Mouse (Mus musculus): Measurements from ENCODE around the gene Flt4. TPM values are rescaled to one million over a fixed set of nuclear protein-coding genes. Genes with fewer than 3 reads are reported as not detected.

Gene Flt4
- polyA plus RNA-seq, 2 experiments = 2.2 to 2.8 TPM

DNA sequence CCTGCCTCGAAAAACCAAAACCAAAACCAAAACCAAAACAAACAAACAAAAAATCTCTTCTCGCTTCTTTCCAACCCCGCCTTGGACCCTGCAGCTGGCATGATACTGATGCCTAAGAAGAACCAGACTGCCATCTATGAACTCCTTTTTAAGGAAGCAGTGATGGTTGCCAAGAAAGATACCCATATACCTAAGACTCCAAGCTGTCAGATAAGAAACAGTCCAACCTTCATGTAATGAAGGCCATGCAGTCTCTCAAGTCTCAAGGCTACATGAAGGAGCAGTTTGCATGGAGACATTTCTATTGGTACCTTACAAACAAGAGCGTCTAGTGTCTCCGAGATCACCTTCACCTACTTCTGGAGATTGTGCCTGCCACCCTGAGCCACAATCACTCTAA is 88.7 kb downstream of the Flt4 start:
- 90% methylated on average over 5 of the region's 5 CpGs for WGBS (ENCODE audit: insufficient replicate concordance)
- DNase-seq (ENCODE audit: low read depth in 3 of 3, low spot score in 3 of 3) (no peak), ATAC-seq (ENCODE audit: insufficient read depth) (no peak)
- H3K4me3 ChIP-seq (ENCODE audit: insufficient read depth in 1 of 2, low read depth in 2 of 2, low read length in 2 of 2) = no peak overlapping the region
- TF ChIP-seq CTCF (IDR thresholded peaks at IDR 0.05; ENCODE audit: low read depth) (no peak), EP300 (IDR thresholded peaks at IDR 0.05; ENCODE audit: low read depth) (no peak)
- no peaks in the 10 kb centered on the region for H3K9me3 ChIP-seq (ENCODE audit: control insufficient read depth, low read length)
- no peak overlapping the region for H3K4me2 ChIP-seq (ENCODE audit: low read depth)
- peaks cover 46% of the 10 kb centered on the region for H3K36me3 ChIP-seq (replicated peaks; ENCODE audit: control insufficient read depth, insufficient read depth, low read depth)
- no peaks in the 10 kb centered on the region for H3K27me3 ChIP-seq (ENCODE audit: control insufficient read depth, insufficient read depth, low read length)
- no peaks in the 10 kb centered on the region for H3K4me1 ChIP-seq (replicated peaks; ENCODE audit: control insufficient read depth in 2 of 2, insufficient read depth in 2 of 2, low read length in 1 of 2)
- no peak overlapping the region for H3K9ac ChIP-seq (replicated peaks)
- no peak overlapping the region for H3K27ac ChIP-seq

DNA sequence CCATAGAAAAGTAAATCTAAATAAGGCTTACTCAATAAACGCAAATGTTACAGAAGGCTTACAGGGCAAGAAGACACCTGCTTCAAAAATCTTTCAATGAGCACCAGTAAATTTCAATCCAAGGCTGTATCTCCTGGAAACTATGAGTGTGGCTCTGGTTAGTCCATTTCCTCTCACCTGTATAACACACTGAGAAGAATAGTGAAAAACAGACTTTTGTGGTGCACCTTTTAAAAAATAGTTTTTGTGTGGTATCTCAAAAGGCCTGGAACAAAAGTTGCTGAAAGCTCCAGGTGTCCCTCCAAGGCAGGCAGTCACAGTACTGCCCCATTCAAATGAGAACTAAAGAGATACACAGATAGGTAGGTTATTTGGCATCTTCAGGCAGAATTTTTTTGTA is 90.0 kb downstream of the Flt4 start:
- no peak for DNase-seq (ENCODE audit: low read depth in 3 of 3, low spot score in 3 of 3)
- Histone ChIP-seq H3K9ac (replicated peaks) (no peak overlapping the region), H3K27ac (no peak overlapping the region), H3K4me1 (replicated peaks; ENCODE audit: control insufficient read depth in 2 of 2, insufficient read depth in 2 of 2, low read length in 1 of 2) (no peaks in the 10 kb centered on the region), H3K36me3 (replicated peaks; ENCODE audit: control insufficient read depth, insufficient read depth, low read depth) (peaks cover 48% of the 10 kb centered on the region), H3K4me2 (ENCODE audit: low read depth) (no peak overlapping the region), H3K27me3 (ENCODE audit: control insufficient read depth, insufficient read depth, low read length) (no peaks in the 10 kb centered on the region), H3K4me3 (ENCODE audit: insufficient read depth in 1 of 2, low read depth in 2 of 2, low read length in 2 of 2) (no peak overlapping the region), H3K9me3 (ENCODE audit: control insufficient read depth, low read length) (no peaks in the 10 kb centered on the region)
- TF ChIP-seq EP300 (IDR thresholded peaks at IDR 0.05; ENCODE audit: low read depth) (no peak), CTCF (IDR thresholded peaks at IDR 0.05; ENCODE audit: low read depth) (no peak)
- 89% methylated on average over 1 of the region's 1 CpGs for WGBS (ENCODE audit: insufficient replicate concordance)
- ATAC-seq (ENCODE audit: insufficient read depth) = no peak

DNA sequence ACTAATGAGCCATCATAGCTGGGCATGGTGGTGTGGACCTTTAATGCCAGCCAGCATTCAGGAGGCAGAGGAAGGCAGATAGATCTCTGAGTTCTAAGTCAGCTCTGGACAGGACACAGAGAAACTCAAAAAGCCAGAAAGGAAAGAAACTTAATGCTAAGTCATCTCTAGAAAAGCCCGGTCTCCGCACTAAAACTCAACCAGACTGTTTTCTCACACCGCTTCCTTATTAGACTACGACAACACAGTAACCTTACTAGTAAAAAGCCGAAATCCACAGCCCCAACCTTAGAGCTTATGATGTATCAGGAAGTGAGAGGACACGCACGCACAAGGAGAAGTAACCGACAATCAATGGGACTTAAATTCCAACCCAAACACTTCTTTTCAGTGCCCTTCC is 93.0 kb downstream of the Flt4 start:
- Histone ChIP-seq H3K27me3 (ENCODE audit: control insufficient read depth, insufficient read depth, low read length) (no peaks in the 10 kb centered on the region), H3K27ac (no peak overlapping the region), H3K9me3 (ENCODE audit: control insufficient read depth, low read length) (no peaks in the 10 kb centered on the region), H3K36me3 (replicated peaks; ENCODE audit: control insufficient read depth, insufficient read depth, low read depth) (peaks cover 51% of the 10 kb centered on the region), H3K4me2 (ENCODE audit: low read depth) (no peak overlapping the region), H3K4me3 (ENCODE audit: insufficient read depth in 1 of 2, low read depth in 2 of 2, low read length in 2 of 2) (no peak overlapping the region), H3K9ac (replicated peaks) (no peak overlapping the region), H3K4me1 (replicated peaks; ENCODE audit: control insufficient read depth in 2 of 2, insufficient read depth in 2 of 2, low read length in 1 of 2) (no peaks in the 10 kb centered on the region)
- TF ChIP-seq CTCF (IDR thresholded peaks at IDR 0.05; ENCODE audit: low read depth) (no peak), EP300 (IDR thresholded peaks at IDR 0.05; ENCODE audit: low read depth) (no peak)
- 92% methylated on average over 8 of the region's 8 CpGs for WGBS (ENCODE audit: insufficient replicate concordance)
- no peak for DNase-seq (ENCODE audit: low read depth in 3 of 3, low spot score in 3 of 3)
- no peak for ATAC-seq (ENCODE audit: insufficient read depth)

Other genes with a start within 250 kb of the Flt4 start
- not detected in 2 replicates for gene Olfr1389, start 186.2 kb upstream of the Flt4 start, polyA plus RNA-seq (2012; rRNA removed)
- gene Olfr1389, start 186.2 kb upstream of the Flt4 start, polyA plus RNA-seq (2014; fragmentation: Nextera tagmentation; extraction: Ambion mirVana) = not detected in 2 replicates
- 0.04 and 0.10 TPM in 2 replicates for gene Olfr1388, start 172.6 kb upstream of the Flt4 start, polyA plus RNA-seq (2012; rRNA removed)
- 0.08 TPM in 1 of 2 replicates, not detected in the other for gene Olfr1388, start 172.6 kb upstream of the Flt4 start, polyA plus RNA-seq (2014; fragmentation: Nextera tagmentation; extraction: Ambion mirVana)
- not detected in 2 replicates for gene Olfr1387, start 153.9 kb upstream of the Flt4 start, polyA plus RNA-seq (2012; rRNA removed)
- gene Olfr1387, start 153.9 kb upstream of the Flt4 start, polyA plus RNA-seq (2014; fragmentation: Nextera tagmentation; extraction: Ambion mirVana) = not detected in 2 replicates
- gene Olfr1386, start 144.2 kb upstream of the Flt4 start, polyA plus RNA-seq (2012; rRNA removed) = not detected in 2 replicates
- not detected in 2 replicates for gene Olfr1386, start 144.2 kb upstream of the Flt4 start, polyA plus RNA-seq (2014; fragmentation: Nextera tagmentation; extraction: Ambion mirVana)
- not detected in 2 replicates for gene Olfr1385, start 120.2 kb upstream of the Flt4 start, polyA plus RNA-seq (2012; rRNA removed)
- not detected in 2 replicates for gene Olfr1385, start 120.2 kb upstream of the Flt4 start, polyA plus RNA-seq (2014; fragmentation: Nextera tagmentation; extraction: Ambion mirVana)
- not detected in 2 replicates for gene Olfr1384, start 102.5 kb upstream of the Flt4 start, polyA plus RNA-seq (2012; rRNA removed)
- not detected in 2 replicates for gene Olfr1384, start 102.5 kb upstream of the Flt4 start, polyA plus RNA-seq (2014; fragmentation: Nextera tagmentation; extraction: Ambion mirVana)
- not detected in 2 replicates for gene Olfr1383, start 89.6 kb upstream of the Flt4 start, polyA plus RNA-seq (2012; rRNA removed)
- gene Olfr1383, start 89.6 kb upstream of the Flt4 start, polyA plus RNA-seq (2014; fragmentation: Nextera tagmentation; extraction: Ambion mirVana) = not detected in 2 replicates
- gene Olfr1382, start 81.0 kb upstream of the Flt4 start, polyA plus RNA-seq (2012; rRNA removed) = not detected in 2 replicates
- not detected in 2 replicates for gene Olfr1382, start 81.0 kb upstream of the Flt4 start, polyA plus RNA-seq (2014; fragmentation: Nextera tagmentation; extraction: Ambion mirVana)
- gene Olfr1381, start 65.8 kb upstream of the Flt4 start, polyA plus RNA-seq (2012; rRNA removed) = not detected in 2 replicates
- not detected in 2 replicates for gene Olfr1381, start 65.8 kb upstream of the Flt4 start, polyA plus RNA-seq (2014; fragmentation: Nextera tagmentation; extraction: Ambion mirVana)
- not detected in 2 replicates for gene Olfr1380, start 52.4 kb upstream of the Flt4 start, polyA plus RNA-seq (2012; rRNA removed)
- gene Olfr1380, start 52.4 kb upstream of the Flt4 start, polyA plus RNA-seq (2014; fragmentation: Nextera tagmentation; extraction: Ambion mirVana) = not detected in 2 replicates
- gene Scgb3a1, start 54.3 kb downstream of the Flt4 start, polyA plus RNA-seq (2012; rRNA removed) = not detected in 2 replicates
- not detected in 2 replicates for gene Scgb3a1, start 54.3 kb downstream of the Flt4 start, polyA plus RNA-seq (2014; fragmentation: Nextera tagmentation; extraction: Ambion mirVana)
- 14.3 and 21.0 TPM in 2 replicates for gene Cnot6, start 103.5 kb downstream of the Flt4 start, polyA plus RNA-seq (2012; rRNA removed)
- gene Cnot6, start 103.5 kb downstream of the Flt4 start, polyA plus RNA-seq (2014; fragmentation: Nextera tagmentation; extraction: Ambion mirVana) = 18.1 and 21.0 TPM in 2 replicates
- gene Gfpt2, start 184.9 kb downstream of the Flt4 start, polyA plus RNA-seq (2012; rRNA removed) = 0.39 TPM in 2 replicates
- 0.39 and 0.90 TPM in 2 replicates for gene Gfpt2, start 184.9 kb downstream of the Flt4 start, polyA plus RNA-seq (2014; fragmentation: Nextera tagmentation; extraction: Ambion mirVana)
- 8.1 and 11.9 TPM in 2 replicates for gene Mapk9, start 237.5 kb downstream of the Flt4 start, polyA plus RNA-seq (2012; rRNA removed)
- gene Mapk9, start 237.5 kb downstream of the Flt4 start, polyA plus RNA-seq (2014; fragmentation: Nextera tagmentation; extraction: Ambion mirVana) = 18.5 and 20.2 TPM in 2 replicates